Mouse (Mus musculus): ENCODE results near the gene Hyal1. TPM values are rescaled to one million over a fixed set of nuclear protein-coding genes. Genes with fewer than 3 reads are reported as not detected.
A peak's percentile ranks its signal among the peaks of the same experiment; 100 is the strongest.

The Hyal1 gene
- total RNA-seq, 2 experiments from 2014 or later: 1.6 to 2.4 TPM

DNA sequence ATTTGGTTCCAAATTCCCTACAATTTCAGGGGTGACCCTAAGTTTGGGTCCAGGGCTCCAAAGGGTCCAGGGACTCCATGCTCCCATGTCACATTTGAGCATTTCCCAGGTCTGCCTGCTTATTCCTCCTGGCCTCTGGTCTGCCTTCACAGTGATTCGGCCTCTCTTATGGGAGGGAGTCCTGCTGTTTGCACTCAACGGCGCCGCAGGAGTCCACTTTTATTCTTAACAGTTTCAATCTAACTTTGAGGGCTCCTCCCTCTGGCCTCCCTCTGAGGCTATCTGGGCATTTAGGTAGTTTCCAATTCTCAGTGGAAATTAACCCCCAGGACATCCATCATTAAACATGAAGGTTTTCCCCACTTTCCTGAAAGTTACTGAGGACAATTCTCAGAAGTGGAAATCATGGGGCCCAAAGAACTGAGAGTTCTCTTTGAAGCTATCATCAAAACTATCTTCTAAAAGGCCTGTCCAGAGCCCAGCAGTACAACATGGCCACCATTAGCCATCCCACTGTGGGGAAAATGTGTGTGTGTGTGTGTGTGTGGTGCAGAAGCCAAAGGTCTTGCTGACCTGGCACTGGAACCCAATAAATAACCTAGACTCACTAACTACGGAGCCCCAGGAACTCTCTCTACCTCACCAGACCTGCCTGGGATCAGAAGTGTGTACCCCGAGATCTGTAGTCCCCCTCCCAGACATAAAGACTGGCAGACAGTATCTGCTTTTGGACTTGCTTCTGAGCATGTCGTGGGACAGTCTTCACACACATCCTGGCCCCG is 17.7 kb downstream of the Hyal1 start:
- H3K4me3 ChIP-seq: peak overlapping the region; percentile 80
- intact Hi-C loops (cut with DNase I): no loop called here
- no peak for TF ChIP-seq CTCF (IDR thresholded peaks at IDR 0.05)
- no peak for DNase-seq
- H3K27ac ChIP-seq: peak overlapping the region; percentile 96

DNA sequence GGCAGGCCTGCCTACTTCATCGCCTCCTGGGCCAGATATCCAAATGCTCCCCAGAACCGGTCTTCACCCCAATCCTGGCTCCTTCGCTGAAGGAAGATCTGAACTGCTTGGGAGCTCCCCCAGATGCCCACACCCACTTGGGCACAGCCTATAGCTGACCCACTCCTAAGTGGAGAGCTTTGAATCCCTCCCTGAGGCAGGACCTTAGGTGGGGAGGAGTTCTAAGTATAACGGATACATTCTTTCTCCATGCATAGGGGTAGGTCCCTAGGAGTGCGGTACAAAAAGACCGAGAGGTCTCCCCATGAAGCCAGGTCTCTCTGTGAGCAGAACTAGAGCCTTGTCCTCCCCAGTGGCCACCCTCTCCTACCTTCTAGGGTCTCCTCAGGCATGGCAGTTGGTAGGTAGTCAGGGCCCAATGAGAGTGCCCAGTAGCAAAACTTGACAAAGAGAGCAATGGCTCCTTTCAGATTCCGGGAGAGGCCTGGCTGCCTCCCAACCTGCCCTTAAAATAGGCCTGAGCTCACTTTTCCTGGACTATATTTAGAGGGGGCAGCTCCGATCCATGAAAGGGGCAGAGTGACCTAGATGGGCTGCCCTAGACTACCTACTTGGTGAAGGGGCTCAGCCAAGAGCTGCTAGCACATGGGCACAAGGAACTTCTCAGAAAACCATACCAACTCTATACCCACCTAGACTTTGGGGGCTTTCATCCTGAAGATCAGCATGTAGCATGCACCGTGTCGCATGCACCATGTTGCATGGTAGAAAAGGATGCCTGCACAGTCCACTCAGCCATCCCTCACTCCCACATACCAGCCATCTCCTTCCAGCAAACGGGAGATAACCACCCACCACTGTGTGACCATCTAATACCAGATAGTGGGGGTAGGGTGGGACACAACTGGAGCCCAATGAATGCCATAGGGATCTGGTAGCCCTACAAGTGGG is 20.2 kb downstream of the Hyal1 start:
- intact Hi-C loops (cut with DNase I): no loop called here
- no peak for TF ChIP-seq CTCF (IDR thresholded peaks at IDR 0.05)
- peak overlapping the region; percentile 96 for H3K27ac ChIP-seq
- peak overlapping the region; percentile 80 for H3K4me3 ChIP-seq
- DNase-seq: peak; percentile 91

DNA sequence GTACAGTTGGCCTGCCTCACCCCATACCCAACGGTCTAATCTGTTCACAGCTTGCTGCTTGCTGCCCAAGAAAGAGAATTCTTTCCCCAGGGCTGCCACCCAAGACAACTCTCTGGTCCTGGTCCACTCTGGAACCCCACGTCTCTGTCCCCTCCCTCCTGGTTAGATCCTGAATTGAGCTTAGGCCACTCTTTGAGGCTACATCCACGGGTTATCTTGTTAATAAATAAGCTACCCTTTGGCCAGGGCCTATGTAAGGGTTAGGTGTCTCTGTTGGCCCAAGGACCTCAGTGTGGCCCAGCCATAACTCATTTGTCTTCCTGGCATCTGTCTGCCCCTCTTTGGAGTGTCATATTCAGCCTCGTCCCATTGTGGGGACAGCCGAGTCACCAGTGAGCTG is 21.7 kb downstream of the Hyal1 start:
- Histone ChIP-seq H3K27ac (peak overlapping the region; percentile 96), H3K4me3 (0 out of 2 replicates have a peak overlapping the region, but pooled peaks have one; percentile 24)
- intact Hi-C loops (cut with DNase I): no loop called here
- no peak for TF ChIP-seq CTCF (IDR thresholded peaks at IDR 0.05)
- DNase-seq: no peak

DNA sequence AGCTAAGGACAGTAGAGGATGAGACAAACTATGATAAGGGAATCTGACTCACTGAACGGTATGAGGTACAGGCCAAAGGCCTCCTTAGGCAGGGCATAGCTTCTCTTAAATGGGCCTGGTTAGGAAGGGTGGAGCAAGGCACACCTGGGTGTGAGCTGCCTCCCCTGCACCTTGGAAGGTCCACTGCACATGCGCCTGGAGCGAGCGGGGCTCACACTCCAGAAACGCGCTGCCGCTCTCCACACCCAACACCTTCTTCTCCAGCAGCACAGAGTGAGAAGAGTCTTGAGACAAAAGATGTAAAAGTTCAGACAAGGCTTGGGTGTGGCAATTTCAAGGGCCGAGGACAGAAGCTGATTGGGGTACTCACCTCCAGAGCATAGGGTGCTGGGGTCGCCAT is 22.7 kb downstream of the Hyal1 start:
- intact Hi-C loops (cut with DNase I): no loop called here
- TF ChIP-seq CTCF (IDR thresholded peaks at IDR 0.05): no peak
- Histone ChIP-seq H3K27ac (peak overlapping the region; percentile 96), H3K4me3 (peak overlapping the region; percentile 40)
- no peak for DNase-seq

DNA sequence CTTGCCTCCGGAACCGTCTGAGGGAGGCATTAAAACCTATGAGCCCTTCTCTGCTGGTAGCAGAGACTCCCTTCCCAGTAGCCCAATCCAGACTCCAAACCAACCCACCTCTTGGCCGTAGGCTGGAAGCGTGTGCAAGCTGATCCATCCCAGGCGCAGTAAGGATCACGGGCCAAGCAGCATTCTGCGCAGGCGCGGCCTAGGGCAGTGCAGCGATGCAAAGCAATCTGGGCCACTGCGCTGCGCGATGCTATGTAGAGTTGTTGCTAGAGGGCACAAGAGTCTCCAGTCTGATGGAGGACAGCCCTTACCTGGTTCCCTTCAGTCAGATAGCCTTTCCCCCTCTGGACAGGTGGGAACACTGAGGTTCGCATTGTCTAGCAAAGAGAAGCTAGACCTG is 23.1 kb downstream of the Hyal1 start:
- intact Hi-C loops (cut with DNase I): no loop called here
- H3K27ac ChIP-seq: peak overlapping the region; percentile 96
- TF ChIP-seq CTCF (IDR thresholded peaks at IDR 0.05): no peak
- peak overlapping the region; percentile 40 for H3K4me3 ChIP-seq
- DNase-seq: peak; percentile 73

DNA sequence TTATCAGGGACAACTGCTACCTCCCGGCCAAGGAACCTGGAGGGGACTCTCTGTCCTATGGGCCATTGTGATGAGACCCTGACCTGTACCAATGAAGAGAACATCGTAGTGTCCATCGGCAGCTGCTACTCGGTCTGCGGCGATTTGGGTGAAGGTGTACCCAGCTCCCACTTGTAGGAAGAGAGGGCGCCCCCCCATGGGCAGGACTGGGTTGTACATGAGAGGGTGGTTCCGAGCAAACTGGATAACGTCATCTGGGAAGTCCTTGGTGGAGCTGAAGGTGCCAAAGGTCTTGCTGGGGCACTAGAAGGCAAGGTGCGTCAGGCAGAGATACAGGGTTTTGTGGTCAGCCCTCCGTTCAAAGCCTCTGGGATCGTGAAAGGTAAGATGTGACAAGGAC is 24.0 kb downstream of the Hyal1 start:
- TF ChIP-seq CTCF (IDR thresholded peaks at IDR 0.05): peak; percentile 47; the same call in 1 of the 2 replicates
- Histone ChIP-seq H3K4me3 (no peak overlapping the region), H3K27ac (no peak overlapping the region)
- intact Hi-C loops (cut with DNase I): no loop called here
- no peak for DNase-seq

DNA sequence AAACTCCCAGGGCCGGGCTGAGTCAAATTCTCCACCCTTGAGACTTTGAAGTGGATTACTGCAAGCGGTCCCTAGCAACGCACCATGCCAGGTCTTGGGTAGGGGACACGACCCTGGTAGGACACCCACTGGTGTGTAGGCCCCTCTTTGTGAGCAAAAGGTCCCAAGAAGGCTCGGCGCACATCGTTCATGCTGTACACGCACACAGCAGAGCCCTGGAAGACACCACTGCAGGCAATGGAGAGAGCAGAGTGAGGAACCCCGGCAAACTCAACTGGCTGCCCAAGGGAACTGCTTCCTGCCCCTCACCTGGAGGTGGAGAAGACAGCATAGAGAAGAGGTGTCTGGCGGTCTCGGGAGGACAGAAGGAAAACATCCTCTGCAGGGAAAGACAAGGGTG is 24.5 kb downstream of the Hyal1 start:
- Histone ChIP-seq H3K27ac (peak overlapping the region; percentile 73; the same call in 1 of the 2 replicates), H3K4me3 (no peak overlapping the region)
- DNase-seq: no peak
- intact Hi-C loops (cut with DNase I): no loop called here
- TF ChIP-seq CTCF (IDR thresholded peaks at IDR 0.05): no peak

DNA sequence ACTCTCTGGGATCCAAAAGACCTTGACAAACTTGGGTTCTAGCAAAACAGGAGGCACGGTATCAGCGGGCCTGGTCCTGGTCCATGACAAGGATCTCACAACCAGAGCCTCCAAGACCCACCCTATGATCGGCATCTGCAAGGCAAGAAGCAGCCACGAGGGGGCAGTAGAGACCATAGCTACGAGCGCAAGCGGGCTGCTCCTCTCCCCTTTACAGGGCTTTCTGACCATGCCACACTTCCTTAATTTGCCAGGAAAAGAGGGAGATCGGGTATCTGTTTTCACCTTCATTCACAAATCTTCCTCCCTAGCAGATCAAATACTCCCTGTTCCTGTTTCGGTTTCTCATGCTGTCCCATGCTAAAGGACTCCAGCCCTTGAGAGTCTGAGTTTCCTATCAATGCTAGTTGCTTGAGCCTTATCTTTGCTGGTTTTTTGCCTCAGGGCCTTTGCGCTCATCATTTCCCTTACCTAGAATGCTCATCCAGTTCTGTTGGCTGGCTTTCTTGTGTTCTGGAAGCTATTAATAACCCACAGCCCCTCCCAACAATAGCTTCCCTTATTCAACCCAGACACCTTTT is 25.4 kb downstream of the Hyal1 start:
- H3K4me3 ChIP-seq: peak overlapping the region; percentile 47
- H3K27ac ChIP-seq: peak overlapping the region; percentile 73

DNA sequence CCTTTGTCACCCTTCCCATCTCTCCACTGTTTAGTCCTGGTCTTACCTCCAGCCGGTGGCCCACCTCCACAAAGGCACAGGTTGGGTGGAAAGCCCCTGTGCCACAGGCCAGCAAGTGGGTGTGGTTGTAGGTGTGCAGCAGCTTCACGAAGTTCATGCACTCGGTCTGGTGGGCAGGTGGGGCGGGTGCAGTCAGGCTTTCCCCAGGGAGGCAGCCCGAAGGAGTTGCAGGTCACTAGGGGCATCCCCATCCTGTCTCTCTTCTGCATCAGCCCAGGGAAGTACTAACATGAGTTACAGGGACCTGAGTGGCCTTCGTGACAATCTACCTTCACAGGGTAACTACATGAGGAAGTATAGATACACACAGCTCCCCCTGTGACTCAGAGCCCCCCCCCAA is 26.5 kb downstream of the Hyal1 start:
- intact Hi-C loops (cut with DNase I): no loop called here
- no peak for TF ChIP-seq CTCF (IDR thresholded peaks at IDR 0.05)
- Histone ChIP-seq H3K4me3 (no peak overlapping the region), H3K27ac (peak overlapping the region; percentile 73; the same call in 1 of the 2 replicates)
- DNase-seq: no peak

More for the DNA sequence above, 25.4 kb downstream of the Hyal1 start:
- no peak; the same call in 1 of the 2 replicates for TF ChIP-seq CTCF (IDR thresholded peaks at IDR 0.05)
- intact Hi-C loops (cut with DNase I): loop anchor here (1.0 kb wide), 2 partner anchors 42 to 73 kb away; no protein-coding TSS in a partner anchor
- DNase-seq: peak; percentile 95

DNA sequence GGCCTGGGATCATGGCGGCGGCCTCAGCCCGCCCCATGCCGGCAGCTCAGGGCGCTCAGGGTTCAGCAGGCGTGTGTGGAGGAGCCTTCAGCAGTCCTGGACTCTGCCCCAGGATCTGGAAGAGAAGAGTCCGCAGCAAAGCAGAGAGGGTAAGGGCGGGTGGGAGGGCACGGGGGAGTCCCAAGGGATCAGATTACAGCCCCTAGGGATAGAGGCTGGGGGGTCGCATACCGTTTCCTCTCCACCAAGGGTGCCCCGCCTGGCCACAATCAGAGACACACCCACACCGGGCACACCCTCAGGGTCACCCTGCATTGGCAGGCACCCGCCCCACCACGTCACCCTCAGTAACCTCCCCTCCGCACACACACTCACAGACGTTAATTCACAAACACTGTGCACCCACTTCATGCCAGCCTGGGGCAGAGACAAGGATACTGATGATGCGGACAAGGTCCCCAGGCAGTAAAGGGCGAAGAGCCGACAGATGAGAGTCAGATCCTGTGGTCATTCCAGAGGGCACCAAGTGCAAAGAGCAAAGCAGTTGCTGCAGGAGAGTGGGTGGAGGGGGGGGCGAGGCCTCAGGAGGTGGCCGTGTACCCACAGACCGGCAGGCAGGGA is 28.4 kb downstream of the Hyal1 start:
- H3K4me3 ChIP-seq: peak overlapping the region; percentile 76
- peak overlapping the region; percentile 99 for H3K27ac ChIP-seq
- intact Hi-C loops (cut with DNase I): no loop called here
- TF ChIP-seq CTCF (IDR thresholded peaks at IDR 0.05): no peak
- peak; percentile 67 for DNase-seq

DNA sequence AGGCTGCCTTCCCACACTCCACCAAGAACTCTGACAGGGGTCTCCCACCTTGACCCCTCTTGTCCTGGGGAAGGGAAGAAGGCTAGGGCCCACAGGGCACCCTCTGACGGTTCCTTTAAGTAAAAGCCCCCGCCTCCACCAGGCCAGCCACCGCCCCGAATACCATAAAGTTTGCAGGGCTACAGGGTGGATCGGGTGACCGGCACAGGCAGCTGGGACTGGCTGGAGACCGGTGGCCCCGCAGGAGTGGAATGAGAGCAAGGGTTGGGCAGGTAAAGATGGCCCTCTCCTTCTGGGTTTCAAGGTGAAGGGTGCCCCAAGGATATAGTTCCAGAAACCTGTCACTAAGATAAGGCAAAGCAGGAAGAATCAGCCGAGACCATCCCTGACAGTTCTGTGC is 29.9 kb downstream of the Hyal1 start:
- peak overlapping the region; percentile 99 for H3K27ac ChIP-seq
- peak; percentile 79 for DNase-seq
- intact Hi-C loops (cut with DNase I): no loop called here

DNA sequence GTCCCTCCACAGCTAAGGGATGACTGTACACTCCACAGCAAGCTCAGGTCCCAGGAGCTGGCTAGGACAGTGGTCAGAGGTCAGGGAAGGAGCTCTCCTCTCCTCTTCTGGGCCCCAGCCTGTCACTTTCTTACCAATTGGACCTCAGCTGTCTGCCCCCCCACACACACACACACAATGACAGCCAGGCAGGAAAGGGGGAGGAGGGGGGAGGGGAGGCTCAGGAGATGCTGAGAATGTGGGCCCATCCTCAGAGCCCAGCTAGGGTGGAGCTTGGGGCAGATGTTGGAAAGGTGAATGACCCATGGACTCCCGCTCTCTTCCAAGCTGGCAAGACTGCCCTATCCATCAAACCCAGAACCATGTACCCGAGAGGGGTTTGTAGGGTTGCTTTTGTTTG is 30.3 kb downstream of the Hyal1 start:
- TF ChIP-seq CTCF (IDR thresholded peaks at IDR 0.05): no peak
- H3K4me3 ChIP-seq: peak overlapping the region; percentile 76
- H3K27ac ChIP-seq: peak overlapping the region; percentile 99
- intact Hi-C loops (cut with DNase I): no loop called here
- no peak for DNase-seq

More for the DNA sequence above, 29.9 kb downstream of the Hyal1 start:
- TF ChIP-seq CTCF (IDR thresholded peaks at IDR 0.05): no peak
- H3K4me3 ChIP-seq: peak overlapping the region; percentile 76

Measured in gastrocnemius, adult 2 months (tissue).